Mouse (Mus musculus) CD4-positive, CD25-positive, alpha-beta regulatory T cell, adult 4 months (primary cell): Measurements from ENCODE around the gene Ddx1. TPM values are rescaled to one million over a fixed set of nuclear protein-coding genes. Genes with fewer than 3 reads are reported as not detected.
"Not testable (repeated sequence)": the region's sequence is repeated elsewhere in the genome, so short reads cannot be mapped to it uniquely, and the experiment has no call there.

Experiments used
- ATAC-seq: one replicate; pipeline ENCODE4 v1.8.0; 2017
- polyA plus RNA-seq, 2 experiments: library from polyadenylated mRNA; unstranded; fragments of 100-300 nt; shearing (Covaris generic); gene quantifications; one replicate each; pipeline ENCODE4 v1.2.1; 2017

Ddx1 gene
- polyA plus RNA-seq, 2 experiments from 2014 or later: 71.3 to 83.1 TPM

DNA sequence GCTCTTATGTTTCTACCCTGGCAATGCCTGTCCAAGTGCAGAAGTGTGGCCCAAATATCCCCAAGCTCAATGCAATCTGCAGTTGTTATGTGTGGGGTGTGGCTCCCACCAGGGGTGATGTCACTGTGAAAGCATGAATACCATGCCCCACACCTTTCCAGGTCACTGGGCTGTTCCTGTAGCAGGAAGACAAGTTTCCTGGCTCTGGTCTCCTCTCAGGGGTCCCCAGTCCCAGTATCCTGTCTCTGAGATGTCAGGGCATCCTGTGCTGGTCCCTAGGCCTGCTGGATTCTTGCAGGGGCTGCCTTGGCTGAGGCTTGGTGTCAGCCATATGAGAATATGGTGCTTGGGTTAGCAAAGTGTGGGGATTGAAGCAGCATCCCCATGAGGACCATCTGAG lies 46.7 kb downstream of the Ddx1 start:
- ATAC-seq: no peak

GRCm38 (mm10) chr12:13200576-13200975 lies 48.4 kb downstream of the Ddx1 start:
- ATAC-seq: no peak

DNA sequence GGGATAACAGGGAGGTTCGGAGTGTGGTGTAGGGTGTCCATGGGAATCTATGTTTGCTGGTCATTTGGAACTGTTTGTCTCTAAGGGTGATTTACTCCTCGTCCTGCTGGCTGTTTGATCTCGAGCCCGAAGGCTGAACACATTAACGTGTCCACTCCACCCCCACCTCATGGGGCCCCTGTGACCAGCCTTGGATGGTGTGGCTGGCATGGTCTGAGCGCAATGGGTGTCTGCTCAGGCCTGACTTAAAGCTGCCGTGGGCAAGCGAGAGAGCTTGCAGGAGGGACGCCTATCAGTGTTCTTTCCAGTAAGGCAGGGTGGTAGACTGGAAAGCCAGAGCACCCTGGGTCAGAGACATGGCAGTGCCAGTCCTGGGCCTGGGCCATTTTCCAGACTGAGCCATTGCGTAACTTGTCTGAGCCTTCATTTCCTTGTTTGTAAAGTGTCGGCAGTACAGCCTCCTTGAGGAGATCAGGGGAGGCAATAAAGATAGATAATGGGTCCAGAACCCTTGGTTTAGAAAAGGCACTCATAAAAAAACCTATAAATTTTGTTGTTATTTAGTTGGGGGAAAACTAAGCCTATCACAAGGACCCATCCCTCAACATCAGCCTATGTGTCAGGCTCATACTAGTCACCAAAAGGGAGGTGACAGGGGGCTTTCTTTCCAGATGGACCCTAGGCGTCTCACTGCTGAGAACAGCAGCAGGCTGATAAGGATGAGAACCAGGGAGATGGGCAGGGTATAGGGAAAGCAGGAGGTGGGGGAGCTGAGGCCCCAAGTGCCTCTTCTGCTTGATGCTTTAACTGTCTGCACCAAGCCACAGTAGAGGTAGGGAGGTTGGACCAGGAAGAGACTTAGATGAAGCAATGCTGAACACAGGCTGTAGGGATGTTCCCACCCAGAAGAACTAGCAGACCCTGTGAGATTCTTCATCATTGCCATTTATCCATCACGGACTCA lies 49.4 kb downstream of the Ddx1 start:
- no peak for ATAC-seq

GRCm38 (mm10) chr12:13198157-13198556 lies 50.9 kb downstream of the Ddx1 start:
- no peak for ATAC-seq

GRCm38 (mm10) chr12:13196146-13196545 lies 52.9 kb downstream of the Ddx1 start:
- no peak for ATAC-seq

DNA sequence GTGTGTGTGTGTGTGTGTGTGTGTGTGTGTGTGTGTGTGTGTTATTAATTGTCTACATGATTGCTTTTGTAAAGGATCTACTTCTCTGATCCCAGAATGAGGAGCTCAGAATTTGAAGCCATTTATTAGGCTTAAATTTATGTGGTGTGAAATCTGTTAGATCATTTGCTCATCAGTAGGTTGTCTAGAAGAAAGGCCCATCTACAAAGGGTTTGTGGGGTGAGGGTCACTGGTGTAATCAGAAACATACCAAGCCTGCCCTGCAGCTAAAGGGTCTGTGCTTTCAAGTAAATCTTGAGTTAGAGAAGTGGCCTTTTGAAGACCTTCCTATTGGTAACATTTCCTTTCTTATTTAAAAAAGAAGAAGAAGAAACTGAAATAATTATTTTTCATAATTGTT lies 53.5 kb downstream of the Ddx1 start:
- ATAC-seq: no peak

DNA sequence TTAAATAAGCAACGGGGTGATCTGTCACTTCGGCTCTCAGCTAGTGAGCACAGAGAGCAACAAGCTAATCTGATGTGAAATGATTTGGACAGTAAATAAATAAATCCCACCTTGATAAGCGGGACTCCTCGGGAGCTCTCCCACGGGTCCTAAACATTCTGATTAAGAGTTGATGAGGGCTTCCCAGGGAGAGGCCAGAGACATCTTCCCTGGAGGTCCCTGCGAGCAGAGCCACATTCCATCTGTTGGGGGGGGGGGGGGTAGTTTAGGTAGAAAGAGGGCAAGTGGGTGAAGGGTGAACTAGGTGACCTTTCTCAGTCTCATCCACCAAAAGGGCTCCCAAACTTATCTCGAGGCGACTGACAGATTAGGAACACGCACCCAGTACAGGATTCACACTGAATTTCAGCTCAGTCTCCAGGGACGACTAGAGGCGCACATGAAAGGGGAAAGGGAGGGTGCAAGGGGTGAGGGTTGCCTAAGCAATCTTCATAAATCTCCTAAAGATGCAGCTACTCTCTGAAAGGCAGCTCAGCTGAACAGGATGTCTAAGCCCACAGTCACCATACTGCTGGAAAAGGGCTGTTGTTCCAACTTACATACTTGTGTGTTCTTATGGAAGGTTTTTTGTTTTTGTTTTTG lies 60.8 kb downstream of the Ddx1 start:
- no peak for ATAC-seq

- no peak for ATAC-seq
These were observed 62.8 kb downstream of the Ddx1 start for GRCm38 (mm10) chr12:13186209-13186608.

GRCm38 (mm10) chr12:13184873-13185361 lies 64.1 kb downstream of the Ddx1 start:
- no peak for ATAC-seq

DNA sequence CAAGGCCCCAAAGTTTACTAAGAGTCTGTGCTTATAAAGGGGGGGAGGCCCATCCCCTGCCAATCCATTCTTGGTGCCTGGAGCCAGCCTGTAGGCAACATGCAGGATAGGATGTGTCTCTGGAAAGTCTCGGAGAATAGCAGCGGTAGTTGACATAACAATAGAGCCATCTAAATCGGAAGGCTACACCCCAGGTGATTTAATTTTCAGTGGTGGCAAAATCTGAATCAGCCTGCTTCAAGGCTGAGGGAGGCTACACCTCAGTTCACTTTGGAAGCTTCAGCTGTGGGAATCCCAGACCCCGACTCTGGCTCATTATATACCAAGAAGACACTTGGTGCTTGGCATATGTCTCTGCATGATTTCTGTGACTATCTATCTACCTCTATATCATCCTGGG lies 64.9 kb downstream of the Ddx1 start:
- ATAC-seq: not testable (repeated sequence)

DNA sequence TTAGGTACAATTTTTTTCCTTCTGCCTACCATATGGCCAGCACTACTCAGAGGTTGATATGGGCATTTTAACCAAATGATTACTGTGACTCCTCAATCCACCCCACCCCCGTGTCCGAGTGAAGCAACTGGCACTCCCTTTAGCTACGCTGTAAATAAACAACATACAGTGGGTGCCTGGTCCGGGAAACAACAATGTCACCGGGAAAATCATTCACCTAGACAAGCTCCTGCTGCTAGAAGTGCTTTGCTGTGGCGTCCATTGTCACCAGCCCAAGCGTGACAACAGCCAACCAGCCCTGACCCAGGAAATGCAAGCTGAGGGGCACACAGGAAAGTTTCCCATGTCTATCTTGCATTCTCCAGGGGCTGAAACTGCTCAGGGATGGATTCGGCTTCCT lies 66.8 kb downstream of the Ddx1 start:
- ATAC-seq: no peak

DNA sequence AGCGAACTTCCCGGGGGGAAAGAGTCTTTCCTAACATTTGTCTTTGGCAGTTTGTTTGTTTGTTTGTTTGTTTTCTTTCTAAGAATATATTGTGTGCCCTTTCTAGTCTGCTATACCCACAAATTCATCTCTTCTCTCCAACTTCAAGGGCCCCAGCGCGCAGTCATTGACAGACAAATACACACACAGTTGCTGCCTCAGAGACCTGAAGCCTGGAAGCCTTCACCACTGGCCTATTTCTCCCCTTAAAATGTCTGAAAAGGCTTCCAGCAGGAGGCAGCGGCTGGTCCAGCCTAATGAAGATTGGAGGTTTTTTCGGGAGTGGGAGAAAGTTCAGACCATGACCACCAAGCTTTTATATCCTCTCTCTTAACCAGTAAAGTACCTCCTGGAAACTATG lies 67.3 kb downstream of the Ddx1 start:
- ATAC-seq: no peak

DNA sequence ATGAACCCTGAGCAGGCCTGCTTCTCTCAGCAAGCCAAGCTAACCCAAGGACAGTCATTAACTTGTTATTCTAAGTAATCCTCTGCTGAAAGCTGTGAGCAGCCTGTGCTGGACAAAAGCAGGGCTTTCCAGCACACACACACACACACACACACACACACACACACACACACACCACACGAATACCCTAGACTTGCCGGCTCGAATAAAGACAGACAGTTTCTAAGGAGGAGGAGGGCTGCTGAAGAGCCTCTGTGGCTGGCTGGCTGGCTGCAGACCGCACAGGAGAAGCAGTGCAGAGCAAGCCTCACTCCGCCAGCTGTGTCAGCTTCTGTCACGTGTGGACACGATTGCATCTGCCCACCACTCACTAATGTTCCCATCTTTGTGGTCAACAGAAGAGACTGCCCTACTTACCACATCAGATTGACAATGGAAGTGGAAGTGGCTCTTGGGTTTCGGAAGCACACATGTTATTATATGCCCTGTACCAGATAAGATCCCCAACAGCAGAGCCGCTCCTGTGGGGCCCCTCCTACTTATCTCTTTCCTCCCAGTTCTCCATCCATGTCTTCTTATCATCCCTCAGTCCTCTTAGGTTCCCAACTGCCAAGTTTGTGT lies 68.2 kb downstream of the Ddx1 start:
- no peak for ATAC-seq

GRCm38 (mm10) chr12:13180332-13180714 lies 68.7 kb downstream of the Ddx1 start:
- no peak for ATAC-seq

GRCm38 (mm10) chr12:13177606-13178005 lies 71.4 kb downstream of the Ddx1 start:
- ATAC-seq: no peak

GRCm38 (mm10) chr12:13176927-13177326 lies 72.1 kb downstream of the Ddx1 start:
- no peak for ATAC-seq

DNA sequence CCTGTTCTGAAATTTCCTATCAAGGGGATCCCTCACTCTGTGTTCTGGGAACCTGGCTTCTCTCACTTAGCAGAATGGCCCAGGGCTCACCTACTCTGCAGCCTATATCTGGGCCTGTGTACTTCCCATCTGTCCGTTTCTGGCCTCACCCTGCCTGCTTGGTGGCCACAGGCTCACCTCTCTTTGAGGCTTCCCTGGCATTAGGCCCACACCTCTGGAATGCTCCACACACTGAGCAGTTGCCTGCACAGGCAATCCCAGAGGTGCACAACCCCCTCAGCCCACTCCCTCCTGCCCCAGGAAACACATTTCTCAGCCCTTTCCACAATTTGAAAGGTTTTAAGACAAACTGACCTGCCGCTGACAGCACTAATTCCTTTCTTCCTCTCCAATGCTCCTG lies 72.9 kb downstream of the Ddx1 start:
- ATAC-seq: no peak

GRCm38 (mm10) chr12:13174022-13174421 lies 75.0 kb downstream of the Ddx1 start:
- ATAC-seq: no peak

GRCm38 (mm10) chr12:13168073-13168472 lies 80.9 kb downstream of the Ddx1 start:
- no peak for ATAC-seq

- no peak for ATAC-seq
These were observed 81.9 kb downstream of the Ddx1 start for GRCm38 (mm10) chr12:13167116-13167515.
